Mouse (Mus musculus) MEL (cell line): ENCODE measurements around the gene Helz. TPM values are rescaled to one million over a fixed set of nuclear protein-coding genes. Genes with fewer than 3 reads are reported as not detected.

Experiments
- DNase-seq: peaks from one replicate; pipeline ENCODE4 v3.0.0; 2011; ENCODE audit warnings: low read depth, low spot score
- H3K27ac ChIP-seq: 2 replicates; pipeline ENCODE4 v1.5.1; 2012; ENCODE audit warnings: low read depth, mild to moderate bottlenecking, control low read depth, low read length, moderate library complexity; ENCODE audit not compliant: control insufficient read depth
- H3K27me3 ChIP-seq, 2 experiments: fragments of 150-350 bp in 1 of 2; sonication (generic) in 1 of 2; 2 replicates each; pipeline ENCODE4 v1.6.1; 2012; ENCODE audit warnings: low read length in 2 of 2, mild to moderate bottlenecking in 2 of 2, improper control_type of control experiment in 1 of 2, moderate library complexity in 1 of 2; ENCODE audit not compliant: insufficient read depth in 2 of 2, control insufficient read depth in 1 of 2
- H3K36me3 ChIP-seq, 2 experiments: 2 replicates each; pipeline ENCODE4 v1.6.1; 2012 to 2014; ENCODE audit warnings: low read length in 2 of 2, improper control_type of control experiment in 1 of 2, inconsistent platforms in 1 of 2, mild to moderate bottlenecking in 1 of 2; ENCODE audit not compliant: insufficient read depth in 2 of 2, control insufficient read depth in 1 of 2
- H3K4me1 ChIP-seq, 2 experiments: fragments of 150-350 bp in 1 of 2; sonication (generic) in 1 of 2; 2 replicates each; pipeline ENCODE4 v1.6.1; 2012; ENCODE audit warnings: low read length in 2 of 2, improper control_type of control experiment in 1 of 2, mild to moderate bottlenecking in 1 of 2; ENCODE audit not compliant: insufficient read depth in 2 of 2, control insufficient read depth in 1 of 2
- H3K4me3 ChIP-seq, 2 experiments: fragments of 150-350 bp in 1 of 2; sonication (generic) in 1 of 2; 2 replicates each; pipeline ENCODE4 v1.5.1; 2012; ENCODE audit warnings: low read depth in 2 of 2, low read length in 2 of 2, mild to moderate bottlenecking in 2 of 2, moderate library complexity in 2 of 2, control low read depth in 1 of 2, improper control_type of control experiment in 1 of 2; ENCODE audit not compliant: control insufficient read depth in 1 of 2, insufficient read depth in 1 of 2
- H3K79me2 ChIP-seq: 2 replicates; pipeline ENCODE4 v1.6.1; 2012; ENCODE audit warnings: mild to moderate bottlenecking, low read length, moderate library complexity; ENCODE audit not compliant: control insufficient read depth, poor library complexity, insufficient read depth
- H3K9ac ChIP-seq: 2 replicates; pipeline ENCODE4 v1.6.1; 2012; ENCODE audit warnings: low read depth, mild to moderate bottlenecking, control low read depth, low read length, moderate library complexity; ENCODE audit not compliant: control insufficient read depth, poor library complexity, severe bottlenecking
- H3K9me3 ChIP-seq: fragments of 150-350 bp; sonication (generic); replicated peaks from 2 replicates; pipeline ENCODE4 v1.6.1; 2012; ENCODE audit warnings: mild to moderate bottlenecking, low read length, improper control_type of control experiment, moderate library complexity; ENCODE audit not compliant: insufficient read depth
- BHLHE40 ChIP-seq: IDR thresholded peaks from 2 replicates; pipeline ENCODE4 v1.6.1; 2012; ENCODE audit warnings: low read depth, mild to moderate bottlenecking, inconsistent platforms, low read length, improper control_type of control experiment, borderline replicate concordance
- CHD1 ChIP-seq: IDR thresholded peaks from 2 replicates; pipeline ENCODE4 v1.6.1; 2012; ENCODE audit warnings: low read depth, mild to moderate bottlenecking, inconsistent platforms, low read length, improper control_type of control experiment
- CHD2 ChIP-seq: IDR thresholded peaks from 2 replicates; pipeline ENCODE4 v1.6.1; 2011; ENCODE audit warnings: low read length, improper control_type of control experiment
- ETS1 ChIP-seq: IDR thresholded peaks from 2 replicates; pipeline ENCODE4 v1.6.1; 2012; ENCODE audit warnings: low read depth, mild to moderate bottlenecking, inconsistent platforms, low read length, improper control_type of control experiment, moderate library complexity
- GABPA ChIP-seq: IDR thresholded peaks from 2 replicates; pipeline ENCODE4 v1.6.1; 2012; ENCODE audit warnings: low read depth, mild to moderate bottlenecking, inconsistent platforms, low read length, improper control_type of control experiment, moderate library complexity
- GATA1 ChIP-seq: IDR thresholded peaks from 2 replicates; pipeline ENCODE4 v1.6.1; 2011; ENCODE audit warnings: low read depth, low read length, improper control_type of control experiment
- JUND ChIP-seq: IDR thresholded peaks from 2 replicates; pipeline ENCODE4 v1.6.1; 2011; ENCODE audit warnings: low read depth, mild to moderate bottlenecking, improper control_type of control experiment, low read length
- KAT2A ChIP-seq: conservative IDR thresholded peaks from 2 replicates; pipeline ENCODE4 v1.6.1; 2012; ENCODE audit warnings: low read depth, low read length, improper control_type of control experiment, inconsistent platforms
- MAFK ChIP-seq: IDR thresholded peaks from 2 replicates; pipeline ENCODE4 v1.6.1; 2011; ENCODE audit warnings: low read depth, mild to moderate bottlenecking, low read length, improper control_type of control experiment, borderline replicate concordance
- MAX ChIP-seq: IDR thresholded peaks from 2 replicates; pipeline ENCODE4 v1.6.1; 2011; ENCODE audit warnings: low read length, improper control_type of control experiment
- MAZ ChIP-seq: IDR thresholded peaks from 2 replicates; pipeline ENCODE4 v1.6.1; 2012; ENCODE audit warnings: low read depth, mild to moderate bottlenecking, inconsistent platforms, low read length, improper control_type of control experiment
- MEF2A ChIP-seq: IDR thresholded peaks from 2 replicates; pipeline ENCODE4 v1.6.1; 2014; ENCODE audit warnings: low read depth, mild to moderate bottlenecking, inconsistent platforms, low read length, improper control_type of control experiment; ENCODE audit not compliant: poor library complexity, insufficient replicate concordance, severe bottlenecking; ENCODE audit errors: extremely low read depth
- NELFE ChIP-seq: IDR thresholded peaks from 2 replicates; pipeline ENCODE4 v1.6.1; 2011; ENCODE audit warnings: low read depth, low read length, improper control_type of control experiment
- NRF1 ChIP-seq: IDR thresholded peaks from 2 replicates; pipeline ENCODE4 v1.6.1; 2014; ENCODE audit warnings: low read depth, mild to moderate bottlenecking, inconsistent platforms, low read length, improper control_type of control experiment, moderate library complexity; ENCODE audit not compliant: poor library complexity, insufficient read depth, severe bottlenecking
- POLR2A ChIP-seq, 2 experiments: IDR thresholded peaks; 2 replicates each; pipeline ENCODE4 v1.6.1; 2011 to 2012; ENCODE audit warnings: low read length in 2 of 2, mild to moderate bottlenecking in 2 of 2, control low read depth in 1 of 2, improper control_type of control experiment in 1 of 2, low read depth in 1 of 2, moderate library complexity in 1 of 2; ENCODE audit not compliant: control insufficient read depth in 1 of 2, insufficient read depth in 1 of 2, poor library complexity in 1 of 2
- POLR2AphosphoS2 ChIP-seq: IDR thresholded peaks from 2 replicates; pipeline ENCODE4 v1.6.1; 2011; ENCODE audit warnings: low read length, improper control_type of control experiment
- RAD21 ChIP-seq: IDR thresholded peaks from 2 replicates; pipeline ENCODE4 v1.6.1; 2011; ENCODE audit warnings: mild to moderate bottlenecking, low read depth, low read length, improper control_type of control experiment
- RCOR1 ChIP-seq: IDR thresholded peaks from 2 replicates; pipeline ENCODE4 v1.6.1; 2012; ENCODE audit warnings: low read depth, mild to moderate bottlenecking, inconsistent platforms, low read length, improper control_type of control experiment
- SIN3A ChIP-seq: IDR thresholded peaks from 2 replicates; pipeline ENCODE4 v1.6.1; 2012; ENCODE audit warnings: low read length, improper control_type of control experiment, inconsistent platforms
- TAL1 ChIP-seq: IDR thresholded peaks from 2 replicates; pipeline ENCODE4 v1.6.1; 2012; ENCODE audit warnings: mild to moderate bottlenecking, inconsistent platforms, low read length, moderate library complexity, mixed read lengths
- TBP ChIP-seq: IDR thresholded peaks from 2 replicates; pipeline ENCODE4 v1.8.0; 2011; ENCODE audit warnings: low read depth, low read length, improper control_type of control experiment
- TCF12 ChIP-seq: IDR thresholded peaks from 2 replicates; pipeline ENCODE4 v1.6.1; 2014; ENCODE audit warnings: low read depth, mild to moderate bottlenecking, inconsistent platforms, low read length, improper control_type of control experiment, moderate library complexity
- ZKSCAN1 ChIP-seq: IDR thresholded peaks from 2 replicates; pipeline ENCODE4 v1.6.1; 2012; ENCODE audit warnings: low read depth, mild to moderate bottlenecking, inconsistent platforms, low read length, improper control_type of control experiment, moderate library complexity
- polyA plus RNA-seq, 2 experiments: library from polyadenylated mRNA; stranded (reverse) in 1 of 2; unstranded in 1 of 2; fragments of >175 nt in 1 of 2; fragments of >200 nt in 1 of 2; gene quantifications; 2 replicates each; pipeline versions ENCODE4 v1.2.1 to v1.2.4; 2012; ENCODE audit warnings: low replicate concordance in 2 of 2, low read depth in 1 of 2; ENCODE audit not compliant: insufficient read length in 2 of 2, insufficient read depth in 1 of 2, missing spikeins in 1 of 2
- total RNA-seq: library from RNA; depleted of rRNA; stranded (reverse); fragments of 300-350 nt; gene quantifications from 2 replicates; pipeline ENCODE4 v1.2.3, GENCODE M21; 2012

Gene Helz
- total and polyA plus RNA-seq, 3 experiments, result 15.1 to 41.0 (median 39.9) TPM

DNA sequence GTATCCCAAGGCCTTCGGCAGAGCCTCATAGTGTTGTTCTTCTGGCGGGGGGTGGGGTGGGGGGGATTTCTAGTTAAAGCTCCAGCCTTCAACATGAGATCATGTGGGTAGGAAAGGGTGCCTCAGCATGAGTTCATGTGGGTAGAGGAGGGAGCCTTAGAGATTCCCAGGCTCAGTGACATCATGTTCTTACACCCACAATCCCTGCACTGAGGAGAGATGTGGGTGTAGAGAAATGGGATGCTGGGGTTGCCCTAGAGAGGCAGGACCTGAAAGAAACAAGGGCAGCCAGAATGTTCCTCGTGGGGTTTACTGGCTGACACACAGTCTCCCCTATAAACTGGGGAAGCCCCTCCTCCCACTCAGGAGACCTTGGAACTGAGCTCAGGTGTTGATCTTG is 162.6 kb downstream of the Helz start:
- H3K4me3 ChIP-seq, result no peak overlapping the region
- H3K9ac ChIP-seq, result no peak overlapping the region
- no peaks in the 10 kb centered on the region for H3K9me3 ChIP-seq
- no peaks in the 10 kb centered on the region; a peak in 1 of 4 replicates for H3K27me3 ChIP-seq
- DNase-seq, result no peak
- no peak overlapping the region for H3K27ac ChIP-seq
- H3K4me1 ChIP-seq, result peaks cover 14 to 21% of the 10 kb centered on the region in 2 experiments
- H3K36me3 ChIP-seq, result peaks cover 0 to 25% of the 10 kb centered on the region in 2 experiments; a peak in 2 of 4 replicates
- no peak for TF ChIP-seq ZKSCAN1
- TF ChIP-seq NELFE, result no peak
- no peak for TF ChIP-seq MAZ
- TF ChIP-seq BHLHE40, result no peak
- no peak for TF ChIP-seq TAL1
- no peak for TF ChIP-seq RAD21
- no peak for TF ChIP-seq MAFK
- no peak for TF ChIP-seq SIN3A
- TF ChIP-seq KAT2A, result no peak
- TF ChIP-seq JUND, result no peak
- no peak for TF ChIP-seq MAX
- TF ChIP-seq CHD1, result no peak
- TF ChIP-seq, all 39 proteins: peak for 0
- H3K79me2 ChIP-seq, result no peaks in the 10 kb centered on the region

DNA sequence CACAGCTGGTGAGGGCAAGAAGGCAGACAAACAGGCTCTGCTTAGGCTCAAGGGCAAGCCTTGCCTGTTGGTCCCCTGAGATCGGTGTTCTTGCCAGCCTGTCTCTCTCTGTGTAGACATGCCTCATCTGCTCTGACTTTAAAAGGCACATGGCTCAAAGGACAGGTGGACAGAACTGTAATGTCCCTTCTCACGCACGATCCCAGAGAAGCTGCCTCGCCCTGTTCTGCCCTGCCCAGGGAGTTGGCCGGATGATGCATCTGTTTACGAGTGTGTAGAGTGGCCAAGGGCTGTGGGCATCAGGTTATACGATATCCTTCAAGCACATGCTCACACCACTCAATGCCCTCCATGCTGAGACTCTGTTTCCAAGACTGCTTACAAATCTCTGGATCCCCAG is 166.6 kb downstream of the Helz start:
- no peak overlapping the region for H3K27ac ChIP-seq
- H3K9me3 ChIP-seq, result no peaks in the 10 kb centered on the region
- no peak overlapping the region for H3K4me3 ChIP-seq
- H3K4me1 ChIP-seq, result peaks cover 14 to 21% of the 10 kb centered on the region in 2 experiments
- no peaks in the 10 kb centered on the region; a peak in 1 of 4 replicates for H3K27me3 ChIP-seq
- no peak for DNase-seq
- peaks cover 0 to 25% of the 10 kb centered on the region in 2 experiments; a peak in 2 of 4 replicates for H3K36me3 ChIP-seq
- H3K9ac ChIP-seq, result no peak overlapping the region
- H3K79me2 ChIP-seq, result no peaks in the 10 kb centered on the region
- no peak for TF ChIP-seq GABPA
- no peak for TF ChIP-seq MEF2A
- no peak for TF ChIP-seq NRF1
- TF ChIP-seq ETS1, result no peak
- no peak for TF ChIP-seq TBP
- no peak for TF ChIP-seq CHD2
- no peak for TF ChIP-seq POLR2A (IDR thresholded peaks at IDR 0.05; ENCODE audit: control insufficient read depth in 1 of 2, insufficient read depth in 1 of 2, low read depth in 1 of 2, low read length in 2 of 2, poor library complexity in 1 of 2)
- TF ChIP-seq TAL1, result no peak
- TF ChIP-seq POLR2AphosphoS2, result no peak
- TF ChIP-seq GATA1, result no peak
- TF ChIP-seq RCOR1, result no peak
- TF ChIP-seq TCF12, result no peak
